Mouse (Mus musculus) gastrocnemius, postnatal 4 days (tissue): ENCODE measurements at regions not wholly inside any gene's neighbourhood (a gene's known extent, or its start where the extent isn't known, plus 50 kb on each side); places are given as distances from the start of the nearest gene placed in this dataset.

ENCODE experiments used
- DNase-seq, 2 experiments: peaks; one replicate each; pipeline ENCODE4 v3.0.0; 2021 to 2022; ENCODE audit warnings: low spot score in 2 of 2, mixed read lengths in 2 of 2

GRCm38 (mm10) chr7:68579666-68580065, 169.4 kb downstream of the Arrdc4 start:
- DNase-seq = peak; percentile 73 to 81

GRCm38 (mm10) chr7:68579216-68579615, 169.8 kb downstream of the Arrdc4 start:
- no peak for DNase-seq

- DNase-seq = no peak
These were observed 177.7 kb downstream of the Arrdc4 start for GRCm38 (mm10) chr7:68571315-68571714.

- DNase-seq = no peak
These were observed 180.9 kb downstream of the Arrdc4 start for GRCm38 (mm10) chr7:68568127-68568510.

GRCm38 (mm10) chr7:68567452-68568126, 181.5 kb downstream of the Arrdc4 start:
- no peak for DNase-seq

GRCm38 (mm10) chr7:68559440-68560343, 189.3 kb downstream of the Arrdc4 start:
- DNase-seq = no peak

GRCm38 (mm10) chr7:68550330-68550729, 198.7 kb downstream of the Arrdc4 start:
- no peak for DNase-seq

GRCm38 (mm10) chr7:68548176-68548575, 200.9 kb downstream of the Arrdc4 start:
- DNase-seq = no peak

- no peak for DNase-seq
These were observed 204.9 kb downstream of the Arrdc4 start for GRCm38 (mm10) chr7:68544136-68544535.

- DNase-seq = no peak
These were observed 235.5 kb downstream of the Fam169b start for GRCm38 (mm10) chr7:68509096-68509495.

- DNase-seq = no peak
These were observed 217.6 kb downstream of the Fam169b start for GRCm38 (mm10) chr7:68491143-68491810.

- no peak for DNase-seq
These were observed 213.0 kb downstream of the Fam169b start for GRCm38 (mm10) chr7:68486676-68487075.

- no peak for DNase-seq
These were observed 208.9 kb downstream of the Fam169b start for GRCm38 (mm10) chr7:68482553-68482952.

GRCm38 (mm10) chr7:68480770-68481169, 207.1 kb downstream of the Fam169b start:
- DNase-seq = peak; percentile 32 to 66

GRCm38 (mm10) chr7:68480336-68480735, 206.7 kb downstream of the Fam169b start:
- DNase-seq = no peak

GRCm38 (mm10) chr7:68478044-68478443, 204.4 kb downstream of the Fam169b start:
- no peak for DNase-seq

- DNase-seq = no peak
These were observed 199.2 kb downstream of the Fam169b start for GRCm38 (mm10) chr7:68472800-68473199.

- no peak for DNase-seq
These were observed 197.3 kb downstream of the Fam169b start for GRCm38 (mm10) chr7:68470983-68471382.

GRCm38 (mm10) chr7:68468574-68468973, 194.9 kb downstream of the Fam169b start:
- DNase-seq = no peak

GRCm38 (mm10) chr7:68457842-68458241, 184.2 kb downstream of the Fam169b start:
- no peak for DNase-seq

GRCm38 (mm10) chr7:68455451-68455850, 181.8 kb downstream of the Fam169b start:
- no peak for DNase-seq
